Mouse (Mus musculus): ENCODE data around the gene Eif3k. TPM values are rescaled to one million over a fixed set of nuclear protein-coding genes. Genes with fewer than 3 reads are reported as not detected.

Eif3k gene
- total and polyA plus RNA-seq, 3 experiments = 199 to 377 (median 280) TPM

GRCm38 (mm10) chr7:29008714-29009113 lies 27.1 kb upstream of the Eif3k start:
- peaks cover 34% of the 10 kb centered on the region for H3K4me1 ChIP-seq (ENCODE audit: insufficient read depth, low read depth, low read length)
- H3K36me3 ChIP-seq (replicated peaks) = no peaks in the 10 kb centered on the region
- no peak for DNase-seq (ENCODE audit: low spot score)
- H3K27me3 ChIP-seq (ENCODE audit: insufficient read depth, low read length) = peaks cover 11% of the 10 kb centered on the region
- TF ChIP-seq GATA1 (IDR thresholded peaks at IDR 0.05; ENCODE audit: borderline replicate concordance, low read length) = no peak
- no peak for TF ChIP-seq TAL1 (conservative IDR thresholded peaks at IDR 0.05; ENCODE audit: low read depth, low read length)
- no peak for TF ChIP-seq GATA2 (IDR thresholded peaks at IDR 0.05; ENCODE audit: borderline replicate concordance, low read depth, low read length)
- no peak for TF ChIP-seq CTCF (IDR thresholded peaks at IDR 0.05; ENCODE audit: low read depth, low read length)
- no peak for TF ChIP-seq POLR2AphosphoS5 (IDR thresholded peaks at IDR 0.05; ENCODE audit: insufficient replicate concordance, low read depth, low read length)
- H3K9me3 ChIP-seq (replicated peaks) = no peaks in the 10 kb centered on the region; the same call in 1 of the 2 replicates
- H3K4me3 ChIP-seq (ENCODE audit: low read depth, low read length) = no peak overlapping the region
- ATAC-seq (ENCODE audit: extremely low read depth, insufficient number of reproducible peaks, low FRiP score, poor library complexity, severe bottlenecking) = no peak

- no peak overlapping the region for H3K4me3 ChIP-seq (ENCODE audit: low read depth, low read length)
These were observed 26.5 kb upstream of the Eif3k start for GRCm38 (mm10) chr7:29008171-29008570.

GRCm38 (mm10) chr7:29007224-29008101 lies 25.8 kb upstream of the Eif3k start:
- ATAC-seq (ENCODE audit: extremely low read depth, insufficient number of reproducible peaks, low FRiP score, poor library complexity, severe bottlenecking) = no peak
- H3K4me1 ChIP-seq (ENCODE audit: insufficient read depth, low read depth, low read length) = peaks cover 26% of the 10 kb centered on the region
- no peak for DNase-seq (ENCODE audit: low spot score)
- no peaks in the 10 kb centered on the region for H3K9me3 ChIP-seq (replicated peaks)
- TF ChIP-seq POLR2AphosphoS5 (IDR thresholded peaks at IDR 0.05; ENCODE audit: insufficient replicate concordance, low read depth, low read length) (no peak), GATA1 (IDR thresholded peaks at IDR 0.05; ENCODE audit: borderline replicate concordance, low read length) (no peak), TAL1 (conservative IDR thresholded peaks at IDR 0.05; ENCODE audit: low read depth, low read length) (no peak)
- no peak overlapping the region for H3K4me3 ChIP-seq (ENCODE audit: low read depth, low read length)
- H3K36me3 ChIP-seq (replicated peaks) = peaks cover 3% of the 10 kb centered on the region
- peaks cover 11% of the 10 kb centered on the region for H3K27me3 ChIP-seq (ENCODE audit: insufficient read depth, low read length)

More at GRCm38 (mm10) chr7:29008171-29008570, 26.5 kb upstream of the Eif3k start:
- Histone ChIP-seq H3K27me3 (ENCODE audit: insufficient read depth, low read length) (peaks cover 11% of the 10 kb centered on the region), H3K9me3 (replicated peaks) (no peaks in the 10 kb centered on the region), H3K36me3 (replicated peaks) (peaks cover 1% of the 10 kb centered on the region), H3K4me1 (ENCODE audit: insufficient read depth, low read depth, low read length) (peaks cover 33% of the 10 kb centered on the region)
- DNase-seq (ENCODE audit: low spot score) = no peak
- no peak for ATAC-seq (ENCODE audit: extremely low read depth, insufficient number of reproducible peaks, low FRiP score, poor library complexity, severe bottlenecking)
- TF ChIP-seq GATA2 (IDR thresholded peaks at IDR 0.05; ENCODE audit: borderline replicate concordance, low read depth, low read length) = no peak
- TF ChIP-seq POLR2AphosphoS5 (IDR thresholded peaks at IDR 0.05; ENCODE audit: insufficient replicate concordance, low read depth, low read length) = no peak
- TF ChIP-seq CTCF (IDR thresholded peaks at IDR 0.05; ENCODE audit: low read depth, low read length) = no peak
- no peak for TF ChIP-seq GATA1 (IDR thresholded peaks at IDR 0.05; ENCODE audit: borderline replicate concordance, low read length)
- no peak for TF ChIP-seq TAL1 (conservative IDR thresholded peaks at IDR 0.05; ENCODE audit: low read depth, low read length)

DNA sequence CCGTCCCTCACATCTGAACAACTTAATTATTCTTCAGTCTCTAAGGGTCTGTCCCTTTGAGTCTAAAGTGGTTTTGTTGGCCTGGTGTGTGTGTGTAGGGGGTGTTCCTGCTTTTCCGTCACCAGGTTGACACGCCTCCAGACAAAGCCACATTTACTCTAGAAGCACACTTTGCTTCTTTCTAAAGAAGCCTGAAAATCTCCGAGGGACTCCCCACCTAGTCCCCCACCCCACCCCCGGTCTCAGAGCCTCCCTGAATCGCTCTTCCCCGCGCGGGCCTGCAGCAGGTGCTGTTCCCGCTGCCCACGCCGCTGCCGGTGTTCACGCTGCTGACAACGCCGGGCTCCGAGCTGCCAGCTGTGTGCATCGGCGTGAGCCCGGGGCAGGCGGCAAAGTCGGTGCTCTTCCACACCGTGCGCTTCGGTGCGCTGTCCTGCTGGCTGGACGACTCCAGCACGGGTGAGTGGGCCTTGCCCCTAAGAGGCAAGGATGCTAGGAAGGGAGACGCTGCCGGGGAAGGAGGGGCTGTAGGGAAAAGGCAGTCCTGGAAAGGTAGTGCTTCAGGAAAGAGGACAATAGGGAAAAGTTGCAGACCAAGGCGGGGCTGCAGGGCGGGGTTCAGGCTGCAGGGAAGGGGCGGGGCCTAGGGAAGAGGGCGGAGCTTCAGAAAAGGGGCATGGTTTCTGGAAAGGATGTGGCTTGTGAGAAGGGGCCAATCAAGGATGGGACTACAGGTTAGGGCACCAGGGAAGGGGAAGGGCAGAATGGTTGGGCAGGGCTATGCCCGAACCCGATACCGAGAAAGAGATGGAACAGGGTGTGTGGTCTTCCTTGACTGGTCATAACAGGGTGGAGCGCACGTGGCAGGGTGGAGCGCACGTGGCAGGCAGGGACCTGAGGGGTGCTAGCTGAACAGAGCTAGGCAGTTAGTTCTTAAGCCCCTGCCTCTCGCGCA lies 19.3 kb upstream of the Eif3k start:
- Histone ChIP-seq H3K4me3 (ENCODE audit: low read depth, low read length) (no peak overlapping the region), H3K27me3 (ENCODE audit: insufficient read depth, low read length) (no peaks in the 10 kb centered on the region), H3K9me3 (replicated peaks) (no peaks in the 10 kb centered on the region), H3K4me1 (ENCODE audit: insufficient read depth, low read depth, low read length) (0 out of 2 replicates have a peak, but pooled peaks cover 5% of the 10 kb centered on the region), H3K36me3 (replicated peaks) (peaks cover 38% of the 10 kb centered on the region)
- DNase-seq (ENCODE audit: low spot score) (no peak), ATAC-seq (ENCODE audit: extremely low read depth, insufficient number of reproducible peaks, low FRiP score, poor library complexity, severe bottlenecking) (no peak)
- TF ChIP-seq GATA2 (IDR thresholded peaks at IDR 0.05; ENCODE audit: borderline replicate concordance, low read depth, low read length) (no peak), CTCF (IDR thresholded peaks at IDR 0.05; ENCODE audit: low read depth, low read length) (no peak), POLR2AphosphoS5 (IDR thresholded peaks at IDR 0.05; ENCODE audit: insufficient replicate concordance, low read depth, low read length) (no peak), GATA1 (IDR thresholded peaks at IDR 0.05; ENCODE audit: borderline replicate concordance, low read length) (no peak), TAL1 (conservative IDR thresholded peaks at IDR 0.05; ENCODE audit: low read depth, low read length) (no peak)

DNA sequence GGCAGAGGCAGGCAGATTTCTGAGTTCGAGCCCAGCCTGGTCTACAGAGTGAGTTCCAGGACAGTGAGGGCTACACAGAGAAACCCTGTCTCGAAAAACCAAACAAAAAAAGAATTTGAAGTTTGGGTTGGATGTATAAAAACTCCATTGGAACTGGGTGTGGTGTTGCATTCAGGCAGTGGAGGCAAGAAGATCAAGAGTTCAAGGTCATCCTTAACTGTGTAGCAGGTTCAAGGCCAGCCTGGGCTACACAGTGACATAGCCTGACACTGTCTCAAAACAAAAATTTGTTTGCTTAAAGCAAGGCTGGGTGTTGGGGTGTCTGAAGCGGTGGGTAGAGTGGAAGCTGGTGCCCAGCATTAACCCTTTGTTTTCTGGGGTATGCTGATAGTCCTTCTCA lies 11.7 kb upstream of the Eif3k start:
- H3K36me3 ChIP-seq (replicated peaks) = peaks cover 69% of the 10 kb centered on the region
- H3K27me3 ChIP-seq (ENCODE audit: insufficient read depth, low read length) = no peaks in the 10 kb centered on the region
- ATAC-seq (ENCODE audit: extremely low read depth, insufficient number of reproducible peaks, low FRiP score, poor library complexity, severe bottlenecking) = no peak
- H3K9me3 ChIP-seq (replicated peaks) = no peaks in the 10 kb centered on the region
- no peak for DNase-seq (ENCODE audit: low spot score)
- 0 out of 2 replicates have a peak, but pooled peaks cover 7% of the 10 kb centered on the region for H3K4me1 ChIP-seq (ENCODE audit: insufficient read depth, low read depth, low read length)
- no peak overlapping the region for H3K4me3 ChIP-seq (ENCODE audit: low read depth, low read length)
- TF ChIP-seq TAL1 (conservative IDR thresholded peaks at IDR 0.05; ENCODE audit: low read depth, low read length) (no peak), CTCF (IDR thresholded peaks at IDR 0.05; ENCODE audit: low read depth, low read length) (no peak)

- DNase-seq (ENCODE audit: low spot score) (no peak), ATAC-seq (ENCODE audit: extremely low read depth, insufficient number of reproducible peaks, low FRiP score, poor library complexity, severe bottlenecking) (no peak)
- Histone ChIP-seq H3K4me3 (ENCODE audit: low read depth, low read length) (no peak overlapping the region), H3K27me3 (ENCODE audit: insufficient read depth, low read length) (no peaks in the 10 kb centered on the region), H3K4me1 (ENCODE audit: insufficient read depth, low read depth, low read length) (0 out of 2 replicates have a peak, but pooled peaks cover 7% of the 10 kb centered on the region), H3K9me3 (replicated peaks) (no peaks in the 10 kb centered on the region), H3K36me3 (replicated peaks) (peaks cover 71% of the 10 kb centered on the region)
- TF ChIP-seq TAL1 (conservative IDR thresholded peaks at IDR 0.05; ENCODE audit: low read depth, low read length) = no peak
These were observed 11.3 kb upstream of the Eif3k start for GRCm38 (mm10) chr7:28992997-28993396.

Measured in G1E (cell line).